Mouse (Mus musculus) liver, postnatal 0 days (tissue): ENCODE results near the gene Taf10. TPM values are rescaled to one million over a fixed set of nuclear protein-coding genes. Genes with fewer than 3 reads are reported as not detected.
A peak's percentile ranks its signal among the peaks of the same experiment; 100 is the strongest.

Experiments used
- ATAC-seq: fragments of 200-750 bp; cut with Nextera tagmentation; 2 replicates; pipeline ENCODE4 v1.8.0; 2017; ENCODE audit warnings: mild to moderate bottlenecking, moderate library complexity
- DNase-seq: peaks from one replicate; pipeline ENCODE4 v3.0.0-alpha.2; 2016
- H3K27ac ChIP-seq: fragments of 300-500 bp; sonication (generic); 2 replicates; pipeline ENCODE4 v1.5.1; 2014; ENCODE audit warnings: antibody characterized with exemption, moderate library complexity, mild to moderate bottlenecking, low read depth
- H3K27me3 ChIP-seq: fragments of 300-500 bp; sonication (generic); 2 replicates; pipeline ENCODE4 v1.6.1; 2014; ENCODE audit warnings: low read length, control low read depth, mixed read lengths; ENCODE audit not compliant: insufficient read depth
- H3K36me3 ChIP-seq: fragments of 300-500 bp; sonication (generic); replicated peaks from 2 replicates; pipeline ENCODE4 v1.6.1; 2014; ENCODE audit warnings: mild to moderate bottlenecking, control low read depth, low read length, moderate library complexity, mixed read lengths; ENCODE audit not compliant: insufficient read depth
- H3K4me1 ChIP-seq: fragments of 300-500 bp; sonication (generic); 2 replicates; pipeline ENCODE4 v1.6.1; 2014; ENCODE audit warnings: antibody characterized with exemption, mild to moderate bottlenecking, control low read depth; ENCODE audit not compliant: insufficient read depth
- H3K4me2 ChIP-seq: fragments of 300-500 bp; sonication (generic); 2 replicates; pipeline ENCODE4 v1.6.1; 2014; ENCODE audit warnings: low read depth, mild to moderate bottlenecking, low read length, moderate library complexity, mixed read lengths
- H3K4me3 ChIP-seq: fragments of 300-500 bp; sonication (generic); 2 replicates; pipeline ENCODE4 v1.5.1; 2014; ENCODE audit warnings: low read depth, low read length
- H3K9ac ChIP-seq: fragments of 300-500 bp; sonication (generic); replicated peaks from 2 replicates; pipeline ENCODE4 v1.6.1; 2014; ENCODE audit warnings: mild to moderate bottlenecking, moderate library complexity
- H3K9me3 ChIP-seq: fragments of 300-500 bp; sonication (generic); 2 replicates; pipeline ENCODE4 v1.6.1; 2016; ENCODE audit warnings: mild to moderate bottlenecking, control low read depth, low read length, mixed read lengths
- CTCF ChIP-seq: sonication (generic); IDR thresholded peaks from 2 replicates; pipeline ENCODE4 v1.5.1; 2016; ENCODE audit warnings: antibody characterized with exemption, low read depth
- EP300 ChIP-seq: IDR thresholded peaks from 2 replicates; pipeline ENCODE4 v1.6.1; 2016; ENCODE audit warnings: antibody characterized with exemption, low read depth, mild to moderate bottlenecking
- WGBS: fragments of 180-500 bp; shearing (Covaris S2); extraction: QIAGEN DNeasy Blood & Tissue Kit; methylation state at CpG from one replicate; pipeline ENCODE4 v1.1.7; 2014; ENCODE audit not compliant: insufficient replicate concordance; 5-methylcytosine and 5-hydroxymethylcytosine counted together
- polyA plus RNA-seq: library from polyadenylated mRNA; unstranded; fragments of >200 nt; fragmentation: Nextera tagmentation; extraction: Ambion mirVana; gene quantifications from 2 replicates; pipeline ENCODE4 v1.2.1, GENCODE M21; 2015

Taf10 gene
- polyA plus RNA-seq, 1 experiment from 2014 or later: 104 TPM

DNA sequence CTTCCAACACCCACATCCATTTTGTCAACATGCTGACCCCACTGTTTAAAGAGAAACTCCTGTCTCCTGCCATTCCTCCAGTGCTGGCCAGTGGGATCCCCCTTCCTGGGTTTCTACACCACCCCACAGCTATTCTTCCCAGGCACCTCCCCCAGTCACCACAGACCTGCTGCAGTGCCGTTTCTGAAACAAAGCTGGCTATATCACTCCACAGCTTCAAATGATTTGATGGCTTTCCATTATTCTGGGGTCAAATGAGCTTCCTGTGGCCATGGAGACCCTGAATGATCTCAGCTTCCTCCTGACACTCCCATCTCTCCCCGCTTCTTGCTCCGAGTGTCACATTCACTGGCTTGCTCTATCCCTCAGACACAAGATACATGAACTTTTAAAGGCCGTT is 40.4 kb upstream of the Taf10 start:
- H3K27me3 ChIP-seq: peaks cover 35% of the 10 kb centered on the region
- H3K4me3 ChIP-seq: no peak overlapping the region
- ATAC-seq (no peak), DNase-seq (no peak)
- TF ChIP-seq EP300 (no peak), CTCF (no peak)
- no peaks in the 10 kb centered on the region for H3K36me3 ChIP-seq
- H3K9ac ChIP-seq: no peak overlapping the region
- WGBS: 41% methylated on average over 4 of the region's 4 CpGs
- 0 out of 2 replicates have a peak, but pooled peaks cover 4% of the 10 kb centered on the region for H3K4me1 ChIP-seq
- no peak overlapping the region for H3K4me2 ChIP-seq
- H3K27ac ChIP-seq: no peak overlapping the region
- H3K9me3 ChIP-seq: no peaks in the 10 kb centered on the region

DNA sequence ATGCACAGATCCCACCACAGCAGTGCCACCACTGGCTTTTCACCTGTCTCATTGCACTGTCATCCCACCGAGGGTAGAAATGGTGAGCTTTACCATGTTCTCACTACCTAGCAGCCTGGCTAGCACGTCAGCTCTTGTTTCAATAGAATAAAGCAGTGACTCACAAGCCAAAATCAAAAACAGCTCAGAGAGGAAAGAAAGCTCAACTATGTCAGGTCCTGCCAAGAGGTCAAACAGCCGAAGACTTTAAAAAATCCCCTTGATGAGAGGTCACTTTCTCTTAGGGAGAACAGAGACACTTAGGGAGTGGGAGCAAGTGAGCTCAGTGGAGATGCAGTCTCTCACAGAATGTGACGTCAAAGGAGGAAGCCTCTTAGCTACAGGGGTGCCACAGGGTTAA is 39.7 kb upstream of the Taf10 start:
- Histone ChIP-seq H3K9me3 (no peaks in the 10 kb centered on the region), H3K4me3 (no peak overlapping the region), H3K4me1 (peaks cover 7% of the 10 kb centered on the region; the same call in 1 of the 2 replicates), H3K27me3 (peaks cover 35% of the 10 kb centered on the region), H3K4me2 (no peak overlapping the region), H3K9ac (no peak overlapping the region), H3K27ac (no peak overlapping the region), H3K36me3 (no peaks in the 10 kb centered on the region)
- TF ChIP-seq CTCF (no peak), EP300 (no peak)
- WGBS: 46% methylated on average over 4 of the region's 4 CpGs
- DNase-seq (no peak), ATAC-seq (no peak)

- H3K27ac ChIP-seq: peak overlapping the region; percentile 59
- H3K4me3 ChIP-seq: no peak overlapping the region
- no peak for TF ChIP-seq EP300
- no peak for TF ChIP-seq CTCF
- peaks cover 2% of the 10 kb centered on the region; the same call in 1 of the 2 replicates for H3K27me3 ChIP-seq
- peak; percentile 57 for ATAC-seq
- no peaks in the 10 kb centered on the region for H3K36me3 ChIP-seq
- H3K9me3 ChIP-seq: no peaks in the 10 kb centered on the region
- H3K9ac ChIP-seq: no peak overlapping the region
- H3K4me1 ChIP-seq: peaks cover 15% of the 10 kb centered on the region
- DNase-seq: no peak
- 42% methylated on average over 4 of the region's 4 CpGs for WGBS
- peak overlapping the region; percentile 32 for H3K4me2 ChIP-seq
Measured at GRCm38 (mm10) chr7:105778553-105779265, 34.5 kb upstream of the Taf10 start.

- no peak for DNase-seq
- TF ChIP-seq CTCF (no peak), EP300 (no peak)
- Histone ChIP-seq H3K27ac (peak overlapping the region; percentile 59), H3K4me1 (peaks cover 15% of the 10 kb centered on the region), H3K36me3 (no peaks in the 10 kb centered on the region), H3K9me3 (no peaks in the 10 kb centered on the region), H3K4me3 (no peak overlapping the region), H3K4me2 (peak overlapping the region; percentile 32; the same call in 1 of the 2 replicates), H3K9ac (no peak overlapping the region), H3K27me3 (0 out of 2 replicates have a peak, but pooled peaks cover 2% of the 10 kb centered on the region)
- WGBS: 36% methylated on average over 13 of the region's 13 CpGs
- ATAC-seq: peak; percentile 58
Measured at GRCm38 (mm10) chr7:105777797-105778552, 33.8 kb upstream of the Taf10 start.

DNA sequence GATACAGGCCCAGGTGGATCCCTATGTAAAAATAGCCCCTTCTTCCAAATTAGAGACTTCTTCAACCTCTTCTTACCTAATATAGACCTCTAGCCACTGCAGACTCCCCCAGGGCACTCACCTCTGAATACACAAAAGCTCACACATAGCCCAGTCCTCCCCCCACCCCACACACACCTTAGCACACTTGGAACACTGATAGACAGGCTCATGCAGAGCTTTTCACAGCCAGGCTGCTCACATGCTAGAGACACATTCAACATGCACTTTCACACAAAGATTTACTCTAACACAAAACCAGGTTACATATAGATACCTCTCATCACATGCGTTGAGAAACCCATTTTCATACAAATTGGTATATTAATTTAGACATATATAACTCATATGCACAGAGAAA is 33.2 kb upstream of the Taf10 start:
- Histone ChIP-seq H3K9me3 (no peaks in the 10 kb centered on the region), H3K36me3 (no peaks in the 10 kb centered on the region), H3K4me3 (no peak overlapping the region), H3K4me1 (peaks cover 15% of the 10 kb centered on the region), H3K9ac (no peak overlapping the region), H3K4me2 (no peak overlapping the region), H3K27ac (no peak overlapping the region), H3K27me3 (no peaks in the 10 kb centered on the region)
- 76% methylated on average over 1 of the region's 1 CpGs for WGBS
- TF ChIP-seq EP300 (no peak), CTCF (no peak)
- ATAC-seq: no peak
- no peak for DNase-seq

DNA sequence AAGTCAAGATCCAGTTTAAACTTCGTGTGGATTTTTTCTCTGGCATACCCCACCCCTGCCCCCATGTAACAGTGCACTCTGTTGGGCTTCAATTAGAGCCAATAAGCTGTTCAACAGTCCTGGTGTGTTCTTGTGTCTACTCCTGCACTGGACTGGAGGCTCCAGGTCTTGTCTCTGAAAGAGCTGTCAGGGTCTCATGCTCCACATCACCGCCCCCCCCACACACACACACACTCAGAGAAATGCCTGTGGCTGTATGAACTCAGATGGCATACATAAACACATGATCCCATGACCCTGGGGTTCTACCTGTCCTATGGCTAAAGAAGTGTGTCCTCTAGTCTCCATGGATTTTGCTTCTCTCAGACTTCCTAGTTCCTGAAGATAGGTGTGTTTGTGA is 31.9 kb upstream of the Taf10 start:
- TF ChIP-seq EP300: no peak
- TF ChIP-seq CTCF: no peak
- 68% methylated on average over 2 of the region's 2 CpGs for WGBS

More for the DNA sequence above, 31.9 kb upstream of the Taf10 start:
- ATAC-seq (no peak), DNase-seq (no peak)
- Histone ChIP-seq H3K4me2 (no peak overlapping the region), H3K4me1 (peaks cover 15% of the 10 kb centered on the region), H3K9ac (no peak overlapping the region), H3K4me3 (no peak overlapping the region), H3K9me3 (no peaks in the 10 kb centered on the region), H3K27me3 (no peaks in the 10 kb centered on the region), H3K27ac (no peak overlapping the region), H3K36me3 (no peaks in the 10 kb centered on the region)
